Mouse (Mus musculus) common myeloid progenitor, adult 5-6 weeks (primary cell): ENCODE data around the gene Krt8. TPM values are rescaled to one million over a fixed set of nuclear protein-coding genes. Genes with fewer than 3 reads are reported as not detected.

Experiments used
- ATAC-seq: replicated peaks from 2 replicates; pipeline ENCODE4 v1.8.0; 2016; ENCODE audit warnings: low read depth, mild to moderate bottlenecking, moderate TSS enrichment, inconsistent platforms; ENCODE audit not compliant: poor library complexity, severe bottlenecking
- total RNA-seq: library from RNA; stranded (forward); fragments of 200-1000, 187-1606 nt; gene quantifications from 2 replicates; pipeline ENCODE4 v1.2.3, GENCODE M21; 2017

The Krt8 gene
- not detected in 2 replicates for total RNA-seq

GRCm38 (mm10) chr15:102004189-102004588, at the start of gene Krt8:
Gene Krt8 (minus strand): TSS chr15:102004482.
- ATAC-seq: no peak

- peak; percentile 91 for ATAC-seq
These were observed 47.8 kb upstream of the Krt8 start for GRCm38 (mm10) chr15:102051920-102052683.

GRCm38 (mm10) chr15:102049871-102050270, 45.6 kb upstream of the Krt8 start:
- ATAC-seq: no peak

- ATAC-seq: no peak
These were observed 43.7 kb upstream of the Krt8 start for GRCm38 (mm10) chr15:102048006-102048405.

GRCm38 (mm10) chr15:102045691-102046090, 41.4 kb upstream of the Krt8 start:
- ATAC-seq: no peak

GRCm38 (mm10) chr15:102044745-102045144, 40.5 kb upstream of the Krt8 start:
- no peak for ATAC-seq

- ATAC-seq: no peak
These were observed 37.7 kb upstream of the Krt8 start for GRCm38 (mm10) chr15:102041951-102042350.

- ATAC-seq: no peak
These were observed 36.0 kb upstream of the Krt8 start for GRCm38 (mm10) chr15:102040277-102040676.

GRCm38 (mm10) chr15:102034121-102035053, 30.1 kb upstream of the Krt8 start:
- no peak for ATAC-seq

GRCm38 (mm10) chr15:102028040-102028439, 23.8 kb upstream of the Krt8 start, which contains the start of gene Krt18:
Gene Krt18 (plus strand): TSS chr15:102028180.
- peak; percentile 67 for ATAC-seq

GRCm38 (mm10) chr15:102026430-102026829, 22.1 kb upstream of the Krt8 start:
- peak; percentile 37; the same call in 1 of the 2 replicates for ATAC-seq

GRCm38 (mm10) chr15:102025136-102025872, 21.0 kb upstream of the Krt8 start:
- no peak for ATAC-seq

GRCm38 (mm10) chr15:102023888-102024287, 19.6 kb upstream of the Krt8 start:
- ATAC-seq: no peak

GRCm38 (mm10) chr15:102022481-102022880, 18.2 kb upstream of the Krt8 start:
- no peak for ATAC-seq

- peak; percentile 91 for ATAC-seq
These were observed 13.7 kb upstream of the Krt8 start for GRCm38 (mm10) chr15:102017918-102018463.

- ATAC-seq: no peak
These were observed 12.5 kb upstream of the Krt8 start for GRCm38 (mm10) chr15:102016787-102017186.

GRCm38 (mm10) chr15:102016096-102016495, 11.8 kb upstream of the Krt8 start:
- no peak for ATAC-seq

- ATAC-seq: no peak
These were observed 10.6 kb upstream of the Krt8 start for GRCm38 (mm10) chr15:102014848-102015247.

- ATAC-seq: no peak
These were observed 9.4 kb upstream of the Krt8 start for GRCm38 (mm10) chr15:102013651-102014050.

GRCm38 (mm10) chr15:102012260-102012765, 8.0 kb upstream of the Krt8 start:
- ATAC-seq: no peak
